Mouse (Mus musculus) liver, embryonic 16.5 days (tissue): ENCODE data around the gene Rbms3. TPM values are rescaled to one million over a fixed set of nuclear protein-coding genes. Genes with fewer than 3 reads are reported as not detected.

ENCODE experiments used
- ATAC-seq: fragments of 200-750 bp; cut with Nextera tagmentation; 2 replicates; pipeline ENCODE4 v1.8.0; 2017; ENCODE audit warnings: low read depth, mild to moderate bottlenecking, moderate number of reproducible peaks, moderate library complexity
- H3K27ac ChIP-seq: fragments of 300-500 bp; sonication (generic); 2 replicates; pipeline ENCODE4 v1.5.1; 2014; ENCODE audit warnings: mild to moderate bottlenecking, low read length
- H3K27me3 ChIP-seq: fragments of 300-500 bp; sonication (generic); 2 replicates; pipeline ENCODE4 v1.6.1; 2014; ENCODE audit warnings: low read depth, low read length, mixed read lengths; ENCODE audit not compliant: control insufficient read depth, insufficient read depth
- H3K36me3 ChIP-seq: fragments of 300-500 bp; sonication (generic); 2 replicates; pipeline ENCODE4 v1.6.1; 2014; ENCODE audit warnings: mild to moderate bottlenecking; ENCODE audit not compliant: control insufficient read depth, insufficient read depth
- H3K4me1 ChIP-seq: fragments of 300-500 bp; sonication (generic); 2 replicates; pipeline ENCODE4 v1.6.1; 2014; ENCODE audit warnings: low read depth, low read length, mixed read lengths; ENCODE audit not compliant: control insufficient read depth
- H3K4me2 ChIP-seq: fragments of 300-500 bp; sonication (generic); 2 replicates; pipeline ENCODE4 v1.6.1; 2014; ENCODE audit warnings: low read depth, low read length, mixed read lengths
- H3K4me3 ChIP-seq: fragments of 300-500 bp; sonication (generic); 2 replicates; pipeline ENCODE4 v1.5.1; 2014; ENCODE audit warnings: low read depth, mild to moderate bottlenecking, low read length
- H3K9ac ChIP-seq: fragments of 300-500 bp; sonication (generic); 2 replicates; pipeline ENCODE4 v1.6.1; 2014; ENCODE audit warnings: low read depth, low read length
- H3K9me3 ChIP-seq: fragments of 300-500 bp; sonication (generic); replicated peaks from 2 replicates; pipeline ENCODE4 v1.6.1; 2016; ENCODE audit warnings: low read length; ENCODE audit not compliant: control insufficient read depth
- WGBS: fragments of 180-500 bp; shearing (Covaris S2); extraction: QIAGEN DNeasy Blood & Tissue Kit; methylation state at CpG from one replicate; pipeline ENCODE4 v1.1.7; 2014; ENCODE audit not compliant: insufficient replicate concordance; 5-methylcytosine and 5-hydroxymethylcytosine counted together
- polyA plus RNA-seq: library from polyadenylated mRNA; unstranded; fragments of >200 nt; fragmentation: Nextera tagmentation; extraction: Ambion mirVana; gene quantifications from 2 replicates; pipeline ENCODE4 v1.2.1, GENCODE M21; 2015

The Rbms3 gene
- polyA plus RNA-seq, 1 experiment from 2014 or later = 3.5 TPM

DNA sequence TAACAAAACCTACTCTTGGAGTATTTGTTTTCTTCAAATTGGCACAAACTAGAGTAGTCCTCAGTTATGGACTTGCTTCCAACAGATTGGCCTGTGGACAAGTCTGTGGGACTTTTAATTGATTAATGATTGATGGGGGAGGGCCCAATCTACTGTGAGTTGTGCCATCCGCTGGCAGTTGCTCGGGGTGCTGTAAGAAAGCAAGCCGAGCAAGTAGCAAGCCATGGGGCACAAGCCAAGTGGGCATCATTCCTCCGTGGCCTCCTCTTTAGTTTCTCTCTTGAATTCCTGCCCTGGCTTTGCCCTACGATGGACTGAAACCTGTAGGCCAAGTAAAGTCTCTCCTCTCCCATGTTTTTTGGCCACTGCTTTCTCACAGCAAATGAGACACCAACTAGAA lies 299.0 kb downstream of the Rbms3 start:
- no peak overlapping the region for H3K9ac ChIP-seq
- H3K27ac ChIP-seq = no peak overlapping the region
- no peak overlapping the region for H3K4me2 ChIP-seq
- no peak overlapping the region for H3K4me3 ChIP-seq
- ATAC-seq = no peak
- no peaks in the 10 kb centered on the region for H3K9me3 ChIP-seq
- H3K4me1 ChIP-seq = no peaks in the 10 kb centered on the region
- H3K27me3 ChIP-seq = no peaks in the 10 kb centered on the region
- 60% methylated on average over 5 of the region's 5 CpGs for WGBS
- H3K36me3 ChIP-seq = no peaks in the 10 kb centered on the region

DNA sequence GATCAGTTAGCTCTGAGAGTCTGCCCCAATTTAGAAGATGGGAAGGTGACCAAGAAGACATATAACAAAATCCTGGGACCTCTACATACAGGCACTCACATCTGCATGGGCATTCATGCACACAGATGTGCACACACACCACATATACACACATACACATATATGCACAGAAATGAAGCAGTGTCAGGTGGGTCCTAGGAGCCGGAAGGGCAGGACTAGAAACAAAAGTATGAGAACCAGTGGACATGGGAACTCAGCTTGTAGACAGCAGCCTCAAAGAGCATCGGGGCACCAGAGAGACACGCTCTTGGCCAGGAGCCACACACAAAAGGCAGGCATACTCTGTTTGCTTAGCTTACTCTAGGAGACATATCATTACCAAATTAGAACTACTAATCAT lies 310.4 kb downstream of the Rbms3 start:
- WGBS = 58% methylated on average over 3 of the region's 3 CpGs
- no peak overlapping the region for H3K4me2 ChIP-seq

DNA sequence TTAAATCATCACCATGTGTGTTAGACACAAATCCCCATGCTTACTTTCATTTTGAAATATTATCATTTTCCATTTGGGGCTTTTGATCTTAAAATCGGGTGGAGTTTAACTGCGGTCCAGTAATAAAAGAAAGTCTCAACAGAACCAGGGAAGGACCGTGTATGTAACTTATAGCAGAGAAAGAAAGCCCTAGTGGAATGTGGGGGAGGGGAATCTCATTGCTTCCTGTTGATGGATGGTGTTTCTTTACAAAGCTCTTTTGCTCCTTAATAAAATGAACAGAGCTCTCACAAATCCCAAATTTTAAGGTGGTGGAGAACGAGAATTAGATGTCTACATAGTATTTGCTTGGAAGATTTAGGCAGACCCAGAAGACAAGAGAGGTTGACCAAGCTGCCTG lies 311.3 kb downstream of the Rbms3 start:
- Histone ChIP-seq H3K9ac (no peak overlapping the region), H3K27me3 (no peaks in the 10 kb centered on the region), H3K4me3 (no peak overlapping the region), H3K4me1 (no peaks in the 10 kb centered on the region), H3K9me3 (no peaks in the 10 kb centered on the region; the same call in 1 of the 2 replicates), H3K27ac (no peak overlapping the region), H3K36me3 (no peaks in the 10 kb centered on the region), H3K4me2 (no peak overlapping the region)
- ATAC-seq = no peak
- WGBS = 46% methylated on average over 4 of the region's 4 CpGs

More for the DNA sequence above, 310.4 kb downstream of the Rbms3 start:
- H3K4me1 ChIP-seq = no peaks in the 10 kb centered on the region
- H3K9ac ChIP-seq = no peak overlapping the region
- no peaks in the 10 kb centered on the region for H3K27me3 ChIP-seq
- H3K4me3 ChIP-seq = no peak overlapping the region
- ATAC-seq = no peak
- H3K9me3 ChIP-seq = no peaks in the 10 kb centered on the region; the same call in 1 of the 2 replicates
- no peaks in the 10 kb centered on the region for H3K36me3 ChIP-seq
- H3K27ac ChIP-seq = no peak overlapping the region

DNA sequence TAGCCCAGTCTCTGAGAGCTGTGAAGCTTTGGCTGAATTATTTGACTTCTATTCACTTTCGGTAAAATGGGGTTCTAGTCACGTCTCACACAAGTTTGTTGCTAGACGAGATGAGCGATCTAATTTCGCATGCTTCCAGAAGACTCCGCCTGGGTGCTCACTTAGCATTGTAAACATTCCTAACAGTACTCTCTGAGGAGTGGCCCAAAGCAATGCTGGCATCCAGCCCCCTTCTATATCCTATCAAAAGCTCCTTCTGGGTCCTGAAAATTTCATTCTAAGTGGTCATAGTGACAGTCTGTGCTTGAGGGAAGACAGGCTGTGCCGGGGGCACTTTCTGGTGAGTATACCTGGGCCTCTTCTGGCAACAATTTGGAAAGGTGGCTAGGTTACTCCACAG lies 312.5 kb downstream of the Rbms3 start:
- Histone ChIP-seq H3K27ac (no peak overlapping the region), H3K27me3 (no peaks in the 10 kb centered on the region), H3K4me2 (no peak overlapping the region), H3K4me1 (no peaks in the 10 kb centered on the region), H3K9me3 (no peaks in the 10 kb centered on the region; the same call in 1 of the 2 replicates), H3K36me3 (no peaks in the 10 kb centered on the region), H3K4me3 (no peak overlapping the region), H3K9ac (no peak overlapping the region)
- no peak for ATAC-seq
- WGBS = 76% methylated on average over 7 of the region's 7 CpGs

DNA sequence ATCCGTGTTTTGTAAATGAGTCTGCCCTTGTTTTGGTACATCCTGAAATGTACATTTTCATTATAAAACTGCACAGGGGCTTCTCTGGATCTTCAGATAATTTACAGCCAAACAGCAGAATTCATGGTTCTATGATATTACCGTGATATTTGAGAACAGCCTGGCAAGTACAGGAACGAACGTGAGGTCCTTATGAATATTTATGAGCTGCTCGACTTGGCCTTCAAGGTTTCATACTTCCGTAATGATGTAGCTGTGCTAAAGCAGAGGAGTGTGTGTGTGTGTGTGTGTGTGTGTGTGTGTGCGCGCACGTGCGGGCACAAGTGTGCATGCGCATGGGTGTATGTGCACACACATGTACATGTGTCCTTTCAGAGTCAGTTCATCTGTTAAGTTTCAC lies 316.1 kb downstream of the Rbms3 start:
- Histone ChIP-seq H3K9me3 (no peaks in the 10 kb centered on the region; the same call in 1 of the 2 replicates), H3K27me3 (no peaks in the 10 kb centered on the region), H3K4me3 (no peak overlapping the region), H3K4me2 (no peak overlapping the region), H3K27ac (no peak overlapping the region), H3K9ac (no peak overlapping the region), H3K4me1 (no peaks in the 10 kb centered on the region), H3K36me3 (no peaks in the 10 kb centered on the region)
- 79% methylated on average over 11 of the region's 11 CpGs for WGBS
- ATAC-seq = no peak

DNA sequence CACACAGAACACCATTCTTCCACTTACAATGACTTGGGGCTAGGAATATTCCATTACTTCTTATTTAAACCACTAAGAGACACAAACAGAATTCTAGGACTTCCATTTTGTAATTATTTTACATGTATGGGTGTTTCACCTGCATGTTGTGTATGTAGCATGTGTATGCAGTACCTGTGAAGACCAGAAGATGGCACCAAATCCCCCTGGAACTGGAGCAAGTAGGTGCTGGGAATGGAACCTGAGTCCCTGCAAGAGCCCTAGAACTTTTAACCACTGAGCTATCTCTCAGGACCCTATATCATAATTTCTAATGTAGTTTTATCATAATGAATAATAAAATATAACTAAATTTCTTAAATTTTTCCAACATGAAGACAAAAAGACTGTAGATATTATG lies 319.9 kb downstream of the Rbms3 start:
- Histone ChIP-seq H3K4me2 (no peak overlapping the region), H3K4me3 (no peak overlapping the region), H3K9me3 (no peaks in the 10 kb centered on the region), H3K4me1 (no peaks in the 10 kb centered on the region), H3K27ac (no peak overlapping the region), H3K9ac (no peak overlapping the region), H3K27me3 (no peaks in the 10 kb centered on the region), H3K36me3 (no peaks in the 10 kb centered on the region)
- ATAC-seq = no peak

DNA sequence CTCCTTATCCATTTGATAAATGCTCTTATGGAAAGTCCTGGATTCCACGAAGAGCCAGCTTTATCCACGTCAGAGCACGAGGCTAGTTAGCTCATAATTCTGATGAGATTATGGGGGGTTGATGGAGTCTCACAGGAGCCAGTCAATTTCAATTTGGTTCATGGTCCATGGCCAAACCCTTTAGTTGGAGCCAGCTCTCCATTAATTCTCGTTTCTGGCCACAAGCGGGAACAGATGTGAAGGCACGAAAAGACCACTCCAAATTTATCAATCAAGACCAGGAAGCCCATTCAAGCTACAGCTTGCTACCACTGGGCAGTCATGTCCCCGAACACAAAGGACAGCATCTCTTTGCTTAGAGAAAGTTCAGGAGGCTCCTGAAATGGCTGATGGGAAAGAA lies 330.7 kb downstream of the Rbms3 start:
- Histone ChIP-seq H3K4me3 (no peak overlapping the region), H3K9ac (no peak overlapping the region), H3K27me3 (no peaks in the 10 kb centered on the region), H3K4me2 (no peak overlapping the region), H3K4me1 (no peaks in the 10 kb centered on the region), H3K9me3 (no peaks in the 10 kb centered on the region), H3K27ac (no peak overlapping the region), H3K36me3 (no peaks in the 10 kb centered on the region)
- WGBS = 69% methylated on average over 7 of the region's 7 CpGs
- no peak for ATAC-seq

DNA sequence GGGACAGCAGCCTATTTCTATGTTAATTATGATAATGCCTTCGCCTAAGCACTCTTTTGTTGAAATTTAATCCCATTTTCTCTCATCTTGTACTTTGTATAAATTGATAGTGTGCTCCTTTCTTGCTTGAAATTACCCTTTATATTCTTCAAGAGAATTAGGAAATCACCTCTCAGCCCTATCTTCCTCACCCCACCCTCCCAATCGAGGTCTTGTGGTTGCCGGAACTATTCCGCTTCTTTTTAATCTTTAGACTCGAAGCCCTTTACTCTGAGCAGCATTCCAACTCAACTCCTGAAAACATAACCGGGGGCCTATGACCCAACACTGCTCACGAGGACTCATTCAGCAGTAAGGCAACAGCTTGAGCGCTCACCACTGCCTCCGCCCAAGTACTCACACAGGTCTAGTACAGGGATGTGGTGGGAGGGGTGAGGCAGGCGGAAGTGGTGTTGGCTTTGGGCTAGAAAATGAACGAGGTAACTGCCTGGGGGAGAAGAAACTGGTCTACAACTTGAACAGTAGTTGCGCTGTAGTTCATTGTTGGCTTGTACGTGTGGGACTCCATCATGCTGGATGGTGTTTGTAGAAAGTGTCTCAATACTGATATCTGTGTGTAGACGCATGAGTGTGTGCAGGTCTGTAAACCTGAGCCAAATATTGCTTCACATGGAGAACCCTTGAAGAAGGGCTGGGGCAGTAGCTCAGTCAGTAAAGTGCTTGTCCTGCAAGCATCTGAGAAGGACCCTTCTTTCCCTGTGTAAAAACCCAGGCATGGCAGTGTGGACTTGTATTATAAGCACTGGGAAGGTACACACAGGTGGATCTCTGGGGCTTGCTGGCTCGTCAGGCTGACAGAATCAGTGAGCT lies 331.8 kb downstream of the Rbms3 start:
- WGBS = 53% methylated on average over 15 of the region's 15 CpGs
- H3K4me1 ChIP-seq = no peaks in the 10 kb centered on the region
- no peak for ATAC-seq

DNA sequence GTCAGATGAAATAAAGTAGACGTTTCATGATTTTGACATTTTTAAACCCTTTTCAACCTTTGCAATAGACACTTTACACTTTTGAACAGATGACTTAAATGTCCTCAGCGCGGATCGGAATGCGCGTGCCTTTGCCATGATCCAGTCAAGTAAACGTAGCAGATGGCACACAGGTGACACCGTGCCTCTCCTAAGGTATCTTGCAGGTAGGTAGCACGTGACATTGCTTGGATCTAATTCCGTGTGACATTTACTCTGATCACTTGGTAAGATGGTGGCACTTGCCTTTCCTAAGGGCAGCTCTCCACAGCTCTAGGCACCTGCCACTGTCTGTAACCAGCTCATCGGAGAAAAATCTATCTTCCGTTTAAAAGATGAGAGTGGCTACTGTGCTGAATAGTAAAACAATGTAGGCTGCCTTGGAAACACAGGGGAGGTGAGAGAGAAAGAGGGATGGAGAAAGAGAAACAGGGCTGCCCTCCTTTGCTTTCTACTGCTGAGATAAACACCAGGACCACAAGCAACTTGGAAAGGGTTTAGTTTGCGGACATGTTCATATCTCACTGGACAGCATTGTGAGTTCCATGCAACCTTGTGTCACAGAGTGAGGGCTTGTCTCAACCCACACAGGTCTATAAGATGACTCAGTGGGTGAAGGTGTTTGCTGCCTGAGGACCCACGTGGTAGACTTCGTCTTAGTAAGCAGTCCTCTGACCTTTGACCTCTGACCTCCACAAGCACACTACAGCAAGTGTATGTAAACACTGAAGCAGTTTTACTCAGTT lies 338.5 kb downstream of the Rbms3 start:
- Histone ChIP-seq H3K4me2 (no peak overlapping the region), H3K36me3 (no peaks in the 10 kb centered on the region), H3K9me3 (no peaks in the 10 kb centered on the region), H3K4me1 (no peaks in the 10 kb centered on the region), H3K4me3 (no peak overlapping the region), H3K27me3 (no peaks in the 10 kb centered on the region), H3K27ac (no peak overlapping the region), H3K9ac (no peak overlapping the region)
- ATAC-seq = no peak
- 67% methylated on average over 15 of the region's 15 CpGs for WGBS

More for the DNA sequence above, 331.8 kb downstream of the Rbms3 start:
- no peaks in the 10 kb centered on the region for H3K9me3 ChIP-seq
- H3K4me2 ChIP-seq = no peak overlapping the region
- no peak overlapping the region for H3K9ac ChIP-seq
- no peaks in the 10 kb centered on the region for H3K36me3 ChIP-seq
- no peaks in the 10 kb centered on the region for H3K27me3 ChIP-seq
- no peak overlapping the region for H3K27ac ChIP-seq
- H3K4me3 ChIP-seq = no peak overlapping the region
